Mouse (Mus musculus): ENCODE data around the gene Mrtfb.

Mrtfb gene

DNA sequence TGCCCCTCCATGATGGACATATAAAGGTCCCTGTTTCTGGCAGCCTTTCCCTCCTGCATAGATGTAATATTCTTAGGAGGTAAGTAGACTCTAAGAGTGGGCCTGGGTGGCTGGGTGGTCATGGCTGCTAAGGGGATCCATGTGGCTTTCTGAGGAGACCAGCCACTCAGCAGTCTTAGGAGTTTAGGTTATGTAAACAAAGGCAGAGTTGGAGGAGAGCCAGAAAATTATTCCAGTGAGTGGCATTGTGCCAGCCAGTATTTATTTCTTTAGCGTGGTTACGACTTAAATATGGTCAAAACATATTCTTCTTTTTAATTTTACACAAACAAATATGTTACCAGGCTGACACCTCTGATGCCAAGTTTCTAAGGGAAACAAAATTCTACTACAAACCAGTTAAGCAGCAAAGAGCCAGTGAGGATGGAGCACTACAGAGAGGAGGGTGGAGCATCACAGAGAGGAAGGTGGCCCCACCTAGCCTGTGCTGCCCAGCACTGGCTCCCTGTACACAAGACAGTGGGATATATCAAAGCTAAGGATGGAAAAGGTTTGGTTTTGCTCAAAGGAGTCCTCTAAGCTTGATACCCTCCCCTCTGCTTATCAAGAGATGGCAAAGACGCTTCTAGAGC, 204.6 kb downstream of the Mrtfb start:
- DNase-seq (ENCODE audit: inconsistent age in 2 of 2, low spot score in 1 of 2) = no peak

DNA sequence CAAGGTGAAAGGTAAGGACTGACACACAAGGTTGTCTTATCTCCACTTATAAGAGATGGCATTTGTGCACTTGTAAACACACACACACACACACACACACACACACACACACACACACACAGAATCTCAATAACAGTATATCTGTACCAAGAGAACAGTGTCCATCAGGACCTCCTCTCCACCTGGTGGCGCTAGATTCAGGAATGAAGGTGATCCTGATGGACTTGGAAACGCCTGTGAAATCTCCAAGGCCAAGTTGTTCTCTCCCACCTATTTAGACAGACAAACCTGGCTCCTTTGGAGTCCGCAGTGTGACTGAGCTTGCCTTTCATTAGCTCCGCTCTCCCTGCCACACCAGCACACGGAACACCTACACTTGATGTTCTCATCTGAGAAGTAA, 208.4 kb downstream of the Mrtfb start:
- DNase-seq (ENCODE audit: inconsistent age in 2 of 2, low spot score in 1 of 2) = no peak

All from adrenal gland, adult (tissue).